Mouse (Mus musculus): ENCODE results near the gene Slc48a1. TPM values are rescaled to one million over a fixed set of nuclear protein-coding genes. Genes with fewer than 3 reads are reported as not detected.

Gene Slc48a1
- polyA plus RNA-seq, 1 experiment from 2014 or later, result 24.3 TPM

GRCm38 (mm10) chr15:97773961-97774370 lies 4.4 kb upstream of the Slc48a1 start:
- no peak overlapping the region for H3K4me2 ChIP-seq (replicated peaks; ENCODE audit: low read depth)
- peak overlapping the region; percentile 46; the same call in 1 of the 2 replicates for H3K27ac ChIP-seq (ENCODE audit: low read depth, low read length)
- TF ChIP-seq CTCF (IDR thresholded peaks at IDR 0.05; ENCODE audit: low read depth), result no peak
- H3K36me3 ChIP-seq (ENCODE audit: control insufficient read depth, insufficient read depth), result no peaks in the 10 kb centered on the region
- no peak overlapping the region for H3K9ac ChIP-seq (ENCODE audit: low read depth, low read length)
- peaks cover 5% of the 10 kb centered on the region; the same call in 1 of the 2 replicates for H3K27me3 ChIP-seq (replicated peaks; ENCODE audit: control insufficient read depth, insufficient read depth, low read length)
- H3K4me3 ChIP-seq (ENCODE audit: low read depth, low read length), result no peak overlapping the region
- WGBS, result 70% methylated on average over 5 of the region's 5 CpGs
- H3K4me1 ChIP-seq (replicated peaks; ENCODE audit: control insufficient read depth, insufficient read depth, low read length), result no peaks in the 10 kb centered on the region
- ATAC-seq, result no peak
- no peaks in the 10 kb centered on the region for H3K9me3 ChIP-seq (ENCODE audit: control insufficient read depth)

GRCm38 (mm10) chr15:97776514-97776913 lies 1.8 kb upstream of the Slc48a1 start:
- H3K4me1 ChIP-seq (replicated peaks; ENCODE audit: control insufficient read depth, insufficient read depth, low read length), result no peaks in the 10 kb centered on the region
- no peaks in the 10 kb centered on the region for H3K9me3 ChIP-seq (ENCODE audit: control insufficient read depth)
- H3K27ac ChIP-seq (ENCODE audit: low read depth, low read length), result no peak overlapping the region
- H3K27me3 ChIP-seq (replicated peaks; ENCODE audit: control insufficient read depth, insufficient read depth, low read length), result peaks cover 2% of the 10 kb centered on the region; the same call in 1 of the 2 replicates
- no peak overlapping the region for H3K4me2 ChIP-seq (replicated peaks; ENCODE audit: low read depth)
- no peak overlapping the region for H3K4me3 ChIP-seq (ENCODE audit: low read depth, low read length)
- peak; percentile 90 for TF ChIP-seq CTCF (IDR thresholded peaks at IDR 0.05; ENCODE audit: low read depth)
- no peak overlapping the region for H3K9ac ChIP-seq (ENCODE audit: low read depth, low read length)
- ATAC-seq, result peak; percentile 31; the same call in 1 of the 2 replicates
- no peaks in the 10 kb centered on the region for H3K36me3 ChIP-seq (ENCODE audit: control insufficient read depth, insufficient read depth)
- WGBS, result 7% methylated on average over 8 of the region's 8 CpGs

DNA sequence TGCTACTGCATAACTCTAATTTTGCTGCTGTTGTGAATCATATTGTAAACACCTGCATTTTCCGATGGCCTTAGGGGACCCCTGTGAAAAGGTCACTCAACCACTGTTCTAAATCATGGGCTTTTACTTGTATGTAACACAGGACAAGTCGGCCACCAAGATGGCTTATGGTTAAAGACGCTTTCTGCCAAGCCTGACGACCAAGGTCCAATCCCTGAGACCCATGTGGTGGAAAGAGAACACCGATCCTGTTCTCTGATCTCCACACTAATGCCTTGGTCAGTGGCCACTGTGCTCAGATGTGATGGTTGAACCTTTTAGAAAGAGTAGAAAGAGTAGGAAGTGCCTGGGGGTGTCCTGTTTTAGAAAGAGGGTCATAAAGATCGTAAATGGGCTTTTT lies 1.4 kb upstream of the Slc48a1 start:
- Histone ChIP-seq H3K4me1 (replicated peaks; ENCODE audit: control insufficient read depth, insufficient read depth, low read length) (no peaks in the 10 kb centered on the region), H3K4me2 (replicated peaks; ENCODE audit: low read depth) (no peak overlapping the region), H3K9ac (ENCODE audit: low read depth, low read length) (no peak overlapping the region), H3K4me3 (ENCODE audit: low read depth, low read length) (no peak overlapping the region), H3K27me3 (replicated peaks; ENCODE audit: control insufficient read depth, insufficient read depth, low read length) (peaks cover 6% of the 10 kb centered on the region; the same call in 1 of the 2 replicates), H3K9me3 (ENCODE audit: control insufficient read depth) (no peaks in the 10 kb centered on the region), H3K36me3 (ENCODE audit: control insufficient read depth, insufficient read depth) (no peaks in the 10 kb centered on the region), H3K27ac (ENCODE audit: low read depth, low read length) (no peak overlapping the region)
- TF ChIP-seq CTCF (IDR thresholded peaks at IDR 0.05; ENCODE audit: low read depth), result no peak
- ATAC-seq, result no peak
- WGBS, result 79% methylated on average over 6 of the region's 6 CpGs

- no peaks in the 10 kb centered on the region for H3K4me1 ChIP-seq (replicated peaks; ENCODE audit: control insufficient read depth, insufficient read depth, low read length)
- H3K4me2 ChIP-seq (replicated peaks; ENCODE audit: low read depth), result no peak overlapping the region
- H3K27me3 ChIP-seq (replicated peaks; ENCODE audit: control insufficient read depth, insufficient read depth, low read length), result peaks cover 6% of the 10 kb centered on the region; the same call in 1 of the 2 replicates
- TF ChIP-seq CTCF (IDR thresholded peaks at IDR 0.05; ENCODE audit: low read depth), result no peak
- no peaks in the 10 kb centered on the region for H3K36me3 ChIP-seq (ENCODE audit: control insufficient read depth, insufficient read depth)
- no peak for ATAC-seq
- H3K9ac ChIP-seq (ENCODE audit: low read depth, low read length), result no peak overlapping the region
- H3K9me3 ChIP-seq (ENCODE audit: control insufficient read depth), result no peaks in the 10 kb centered on the region
- H3K27ac ChIP-seq (ENCODE audit: low read depth, low read length), result no peak overlapping the region
- H3K4me3 ChIP-seq (ENCODE audit: low read depth, low read length), result no peak overlapping the region
- WGBS, result 85% methylated on average over 1 of the region's 1 CpGs
Measured at GRCm38 (mm10) chr15:97779576-97779975, 1.3 kb downstream of the Slc48a1 start.

GRCm38 (mm10) chr15:97780611-97781031 lies 2.3 kb downstream of the Slc48a1 start:
- WGBS, result 68% methylated on average over 12 of the region's 12 CpGs
- H3K4me2 ChIP-seq (replicated peaks; ENCODE audit: low read depth), result no peak overlapping the region
- no peaks in the 10 kb centered on the region for H3K36me3 ChIP-seq (ENCODE audit: control insufficient read depth, insufficient read depth)
- H3K27me3 ChIP-seq (replicated peaks; ENCODE audit: control insufficient read depth, insufficient read depth, low read length), result peaks cover 6% of the 10 kb centered on the region; the same call in 1 of the 2 replicates
- H3K9me3 ChIP-seq (ENCODE audit: control insufficient read depth), result no peaks in the 10 kb centered on the region
- no peak for ATAC-seq
- H3K4me3 ChIP-seq (ENCODE audit: low read depth, low read length), result no peak overlapping the region
- TF ChIP-seq CTCF (IDR thresholded peaks at IDR 0.05; ENCODE audit: low read depth), result no peak
- H3K9ac ChIP-seq (ENCODE audit: low read depth, low read length), result no peak overlapping the region
- H3K27ac ChIP-seq (ENCODE audit: low read depth, low read length), result no peak overlapping the region
- H3K4me1 ChIP-seq (replicated peaks; ENCODE audit: control insufficient read depth, insufficient read depth, low read length), result no peaks in the 10 kb centered on the region

DNA sequence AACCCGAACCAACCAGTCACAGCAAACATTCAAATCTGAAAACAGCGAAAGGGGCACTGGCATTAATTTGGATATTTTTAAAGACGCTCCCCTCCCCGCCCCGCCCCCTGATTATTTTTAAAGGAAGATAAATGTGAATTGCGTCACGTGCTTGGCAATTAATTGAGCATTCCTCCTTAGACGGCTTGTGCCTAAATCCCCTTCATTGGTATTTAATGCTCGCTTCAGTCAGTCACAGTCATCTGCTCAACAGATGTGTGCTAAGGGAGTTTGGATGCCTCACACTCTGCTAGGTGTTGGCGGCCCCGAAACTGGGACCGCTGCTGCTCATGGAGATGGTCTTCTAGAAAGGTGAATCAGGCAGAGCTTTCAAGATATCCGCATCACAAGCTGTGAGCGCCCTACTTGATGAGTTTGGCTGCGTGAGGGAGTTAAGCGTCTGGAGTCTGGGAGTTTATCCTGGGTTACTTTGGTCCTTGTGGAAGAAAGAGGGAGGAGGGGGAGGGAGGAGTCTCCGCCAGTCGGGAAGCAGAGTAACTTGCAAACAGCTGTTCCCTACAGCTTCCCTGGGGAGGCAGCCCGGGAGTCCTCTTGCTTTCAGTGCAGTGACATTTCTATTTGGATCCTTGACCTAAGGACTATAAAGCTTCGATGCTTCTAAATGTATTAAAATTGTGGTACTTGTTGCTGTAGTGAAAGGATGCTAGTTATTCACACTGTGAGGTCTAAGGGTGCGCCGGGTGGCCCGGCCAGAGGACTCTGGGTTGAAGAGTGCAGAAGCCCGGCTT lies 3.8 kb downstream of the Slc48a1 start:
- Histone ChIP-seq H3K27me3 (replicated peaks; ENCODE audit: control insufficient read depth, insufficient read depth, low read length) (0 out of 2 replicates have a peak, but pooled peaks cover 6% of the 10 kb centered on the region), H3K4me2 (replicated peaks; ENCODE audit: low read depth) (peak overlapping the region; percentile 51), H3K9ac (ENCODE audit: low read depth, low read length) (no peak overlapping the region), H3K9me3 (ENCODE audit: control insufficient read depth) (no peaks in the 10 kb centered on the region), H3K27ac (ENCODE audit: low read depth, low read length) (no peak overlapping the region), H3K36me3 (ENCODE audit: control insufficient read depth, insufficient read depth) (no peaks in the 10 kb centered on the region), H3K4me1 (replicated peaks; ENCODE audit: control insufficient read depth, insufficient read depth, low read length) (no peaks in the 10 kb centered on the region), H3K4me3 (ENCODE audit: low read depth, low read length) (peak overlapping the region; percentile 3; the same call in 1 of the 2 replicates)
- WGBS, result 13% methylated on average over 24 of the region's 24 CpGs
- no peak for ATAC-seq
- TF ChIP-seq CTCF (IDR thresholded peaks at IDR 0.05; ENCODE audit: low read depth), result no peak

Measured in intestine, postnatal 0 days (tissue).